ENCODE assay signal across 8 mouse cellular contexts in the genomic region with DNA sequence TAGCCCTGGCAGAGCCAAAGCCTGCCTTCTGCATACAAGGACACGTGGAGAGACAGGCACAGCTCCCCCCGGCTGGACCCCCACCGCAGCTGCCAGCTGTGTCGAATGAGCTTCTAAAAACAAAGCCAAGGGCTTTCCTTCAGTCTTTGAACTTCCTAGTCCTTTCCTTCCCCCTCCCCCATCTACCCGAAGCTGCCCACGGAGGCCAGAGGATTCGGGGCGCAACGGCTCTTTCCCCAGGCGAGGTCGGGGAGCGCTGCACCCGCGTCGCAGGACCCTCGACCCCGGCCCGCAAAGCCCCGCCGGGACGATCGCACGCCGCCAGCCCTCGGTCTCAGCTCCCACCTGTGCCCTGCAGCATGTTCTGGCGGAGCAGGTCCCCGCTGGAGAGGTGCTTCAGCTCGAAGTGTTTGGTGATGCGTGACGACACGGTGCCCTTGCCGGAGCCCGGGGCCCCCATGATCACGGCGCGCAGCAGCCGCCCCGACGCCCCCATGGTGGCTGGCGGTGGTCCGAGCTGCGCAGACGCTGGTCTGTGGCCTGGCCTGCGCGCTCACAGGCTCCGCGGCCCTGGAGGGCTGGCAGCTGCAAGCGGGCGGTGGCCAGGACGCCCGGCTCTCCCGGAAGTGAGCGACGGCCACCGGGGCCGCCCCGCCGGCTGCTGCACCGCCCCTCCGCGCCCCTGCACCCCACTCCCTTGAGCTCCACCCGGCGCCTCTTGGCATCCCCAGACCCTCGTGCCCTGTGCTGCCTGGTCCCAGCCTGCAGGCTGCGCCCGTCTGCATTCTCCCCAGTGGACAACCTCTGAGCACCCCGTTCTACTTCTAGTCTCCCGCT. TPM values are rescaled to one million over a fixed set of nuclear protein-coding genes. Genes with fewer than 3 reads are reported as not detected.
DNase-seq lines count a peak whose midpoint lies in the region; ATAC-seq lines count a peak whose summit lies in the region.

A gene (minus strand): TSS at position 628 of the 837 bp plus-strand sequence.

- peak within 1 kb of the TSS; percentile 72 for H3K4me2 ChIP-seq in hindbrain, embryonic 14.5 days (replicated peaks)

- H3K9ac ChIP-seq in hindbrain, embryonic 14.5 days, result peak within 1 kb of the TSS; percentile 90

- under 1% methylated on average over 68 of the region's 68 CpGs for WGBS in hindbrain, embryonic 14.5 days

- peak; percentile 91 for ATAC-seq in hindbrain, embryonic 14.5 days (ENCODE audit: low FRiP score)

- H3K9me3 ChIP-seq in hindbrain, embryonic 14.5 days (ENCODE audit: control insufficient read depth, low read length), result no peaks in the 10 kb centered on the region

- peak within 1 kb of the TSS; percentile 76 for H3K4me3 ChIP-seq in hindbrain, embryonic 14.5 days (replicated peaks; ENCODE audit: low read length)

- H3K27me3 ChIP-seq in hindbrain, embryonic 14.5 days (ENCODE audit: control insufficient read depth, insufficient read depth, low read length), result no peaks in the 10 kb centered on the region

- peak within 1 kb of the TSS; percentile 79 for H3K27ac ChIP-seq in hindbrain, embryonic 14.5 days

- peak; percentile 66 for DNase-seq in T-cell, adult 2 months (ENCODE audit: low spot score)
- peak; percentile 65 to 69 for DNase-seq in cerebellum, postnatal 36 days
- DNase-seq in gastrocnemius, adult 18-20 months (ENCODE audit: low spot score), result peak; percentile 73
- DNase-seq in hindbrain, embryonic 14.5 days (ENCODE audit: low spot score), result peak; percentile 60
- DNase-seq in left cerebral cortex, adult 11 months (ENCODE audit: low spot score), result peak; percentile 57
- peak; percentile 81 for DNase-seq in lung, postnatal 25 days (ENCODE audit: low spot score)
- peak; percentile 79 for DNase-seq in retina, embryonic 14.5 days (ENCODE audit: low spot score)
- peak; percentile 82 to 87 for DNase-seq in thymus, postnatal 36 days

- H3K36me3 ChIP-seq in hindbrain, embryonic 14.5 days (replicated peaks; ENCODE audit: control insufficient read depth, insufficient read depth), result no peaks in the 10 kb centered on the region

- peaks cover 16% of the 10 kb centered on the region for H3K4me1 ChIP-seq in hindbrain, embryonic 14.5 days (replicated peaks; ENCODE audit: control insufficient read depth, insufficient read depth, low read length)

RNA-seq across cellular contexts. Expression of the gene that starts here (rescaled TPM):
- 10 to 100 TPM; 33.4 to 44.6 TPM for total RNA-seq in gastrocnemius, adult 18-20 months (2021)
- 69.8 and 88.2 TPM in 2 replicates for polyA plus RNA-seq in hindbrain, embryonic 14.5 days (2014; fragmentation: Nextera tagmentation; extraction: Ambion mirVana)

Comparison
In these comparisons a context has a peak if more than half of its experiments do, and no peak if none do; other contexts are left out.
1. Peak in every context shown above with its lines: DNase-seq, ATAC-seq, H3K4me3 ChIP-seq and H3K27ac ChIP-seq.